Mouse (Mus musculus): ENCODE measurements around the gene Fam168b. TPM values are rescaled to one million over a fixed set of nuclear protein-coding genes. Genes with fewer than 3 reads are reported as not detected.

The Fam168b gene
- polyA plus RNA-seq, 1 experiment, result 399 TPM

GRCm38 (mm10) chr1:34850343-34851136, 7.7 kb upstream of the Fam168b start:
- peak; percentile 49 for DNase-seq (ENCODE audit: low read depth)
- TF ChIP-seq POLR2A (IDR thresholded peaks at IDR 0.05; ENCODE audit: borderline replicate concordance, extremely low read depth, insufficient read depth, insufficient read length, poor library complexity, severe bottlenecking), result no peak
- no peak for TF ChIP-seq CTCF (IDR thresholded peaks at IDR 0.05; ENCODE audit: borderline replicate concordance, extremely low read depth, insufficient read depth, insufficient read length)

GRCm38 (mm10) chr1:34849745-34850342, 7.0 kb upstream of the Fam168b start, which contains the start of gene Plekhb2:
TSS of gene Plekhb2 (plus strand) at chr1:34849976.
- no peak for TF ChIP-seq CTCF (IDR thresholded peaks at IDR 0.05; ENCODE audit: borderline replicate concordance, extremely low read depth, insufficient read depth, insufficient read length)
- peak; percentile 64; the same call in 1 of the 2 replicates for TF ChIP-seq POLR2A (IDR thresholded peaks at IDR 0.05; ENCODE audit: borderline replicate concordance, extremely low read depth, insufficient read depth, insufficient read length, poor library complexity, severe bottlenecking)
- DNase-seq (ENCODE audit: low read depth), result peak; percentile 90

DNA sequence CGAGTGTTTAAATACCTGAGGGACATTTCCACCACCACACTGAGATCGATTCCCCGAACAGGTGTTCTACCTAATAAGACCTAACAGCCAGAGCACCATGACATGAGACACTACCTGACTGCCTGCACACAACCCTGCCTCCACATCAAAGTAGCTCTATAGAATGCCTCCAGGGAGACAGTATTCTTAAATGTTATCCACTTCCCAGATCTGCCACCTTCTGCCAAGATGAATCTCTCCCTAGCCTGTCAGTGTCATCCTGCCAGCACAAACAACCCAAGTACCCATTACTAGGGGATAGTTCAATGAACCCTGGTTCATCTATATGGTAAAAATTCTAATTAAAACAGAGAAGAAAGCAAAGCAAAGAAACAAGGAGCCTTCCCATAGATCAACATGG, 4.2 kb upstream of the Fam168b start:
- no peak for DNase-seq (ENCODE audit: low read depth)
- TF ChIP-seq POLR2A (IDR thresholded peaks at IDR 0.05; ENCODE audit: borderline replicate concordance, extremely low read depth, insufficient read depth, insufficient read length, poor library complexity, severe bottlenecking) (no peak), CTCF (IDR thresholded peaks at IDR 0.05; ENCODE audit: borderline replicate concordance, extremely low read depth, insufficient read depth, insufficient read length) (no peak)

GRCm38 (mm10) chr1:34842389-34842861, 440 bp downstream of the Fam168b start:
- TF ChIP-seq CTCF (IDR thresholded peaks at IDR 0.05; ENCODE audit: borderline replicate concordance, extremely low read depth, insufficient read depth, insufficient read length) (no peak), POLR2A (IDR thresholded peaks at IDR 0.05; ENCODE audit: borderline replicate concordance, extremely low read depth, insufficient read depth, insufficient read length, poor library complexity, severe bottlenecking) (no peak)
- peak; percentile 79 for DNase-seq (ENCODE audit: low read depth)

- no peak for TF ChIP-seq CTCF (IDR thresholded peaks at IDR 0.05; ENCODE audit: borderline replicate concordance, extremely low read depth, insufficient read depth, insufficient read length)
- TF ChIP-seq POLR2A (IDR thresholded peaks at IDR 0.05; ENCODE audit: borderline replicate concordance, extremely low read depth, insufficient read depth, insufficient read length, poor library complexity, severe bottlenecking), result no peak
- peak; percentile 53 for DNase-seq (ENCODE audit: low read depth)
These were observed 1.0 kb downstream of the Fam168b start for GRCm38 (mm10) chr1:34841709-34842388.

- no peak for TF ChIP-seq CTCF (IDR thresholded peaks at IDR 0.05; ENCODE audit: borderline replicate concordance, extremely low read depth, insufficient read depth, insufficient read length)
- TF ChIP-seq POLR2A (IDR thresholded peaks at IDR 0.05; ENCODE audit: borderline replicate concordance, extremely low read depth, insufficient read depth, insufficient read length, poor library complexity, severe bottlenecking), result no peak
- DNase-seq (ENCODE audit: low read depth), result no peak
These were observed 3.6 kb downstream of the Fam168b start for GRCm38 (mm10) chr1:34839241-34839640.

GRCm38 (mm10) chr1:34837951-34838689, 4.7 kb downstream of the Fam168b start:
- TF ChIP-seq POLR2A (IDR thresholded peaks at IDR 0.05; ENCODE audit: borderline replicate concordance, extremely low read depth, insufficient read depth, insufficient read length, poor library complexity, severe bottlenecking) (no peak), CTCF (IDR thresholded peaks at IDR 0.05; ENCODE audit: borderline replicate concordance, extremely low read depth, insufficient read depth, insufficient read length) (no peak)

DNA sequence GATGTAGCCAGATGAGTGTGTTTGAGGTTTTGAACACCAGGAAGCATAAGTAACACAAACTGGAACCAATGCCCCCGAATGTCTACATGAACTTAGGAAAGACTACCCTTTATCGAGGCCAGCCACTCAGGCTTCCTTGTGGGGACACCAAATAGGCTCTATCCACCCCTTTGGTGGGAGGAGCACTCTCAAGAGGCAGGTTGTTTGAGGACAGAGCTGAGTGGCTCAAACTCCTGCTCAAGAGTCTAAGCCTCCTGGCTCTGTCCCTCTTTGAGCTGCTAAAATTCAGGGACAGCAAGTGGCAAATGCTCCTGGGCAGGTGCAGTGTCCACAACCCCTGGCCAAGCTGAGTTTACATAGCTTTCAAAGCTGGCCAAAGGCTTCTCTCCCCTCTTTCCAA, 8.0 kb downstream of the Fam168b start:
- DNase-seq (ENCODE audit: low read depth), result no peak
- no peak for TF ChIP-seq POLR2A (IDR thresholded peaks at IDR 0.05; ENCODE audit: borderline replicate concordance, extremely low read depth, insufficient read depth, insufficient read length, poor library complexity, severe bottlenecking)
- no peak for TF ChIP-seq CTCF (IDR thresholded peaks at IDR 0.05; ENCODE audit: borderline replicate concordance, extremely low read depth, insufficient read depth, insufficient read length)

More at GRCm38 (mm10) chr1:34837951-34838689, 4.7 kb downstream of the Fam168b start:
- no peak for DNase-seq (ENCODE audit: low read depth)

DNA sequence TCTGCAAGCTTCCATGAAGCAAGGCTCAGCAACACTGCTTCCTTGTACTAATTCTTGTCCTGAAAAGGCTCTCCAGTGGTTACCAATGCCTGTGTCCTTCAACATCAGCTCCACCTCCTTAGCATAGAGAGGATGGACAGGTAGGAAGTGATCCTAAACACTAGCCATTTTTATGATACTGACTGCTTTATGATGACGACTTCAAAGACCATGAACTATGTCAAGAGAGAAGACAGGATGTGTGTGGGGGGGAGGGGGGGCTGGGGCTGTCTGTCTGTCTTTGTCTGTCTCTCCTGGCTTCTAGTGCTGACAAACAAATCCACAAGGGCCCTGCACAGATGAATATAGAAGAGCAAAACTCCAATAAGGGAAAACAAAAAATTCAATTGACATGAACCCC, 11.5 kb downstream of the Fam168b start:
- TF ChIP-seq CTCF (IDR thresholded peaks at IDR 0.05; ENCODE audit: borderline replicate concordance, extremely low read depth, insufficient read depth, insufficient read length) (no peak), POLR2A (IDR thresholded peaks at IDR 0.05; ENCODE audit: borderline replicate concordance, extremely low read depth, insufficient read depth, insufficient read length, poor library complexity, severe bottlenecking) (no peak)
- no peak for DNase-seq (ENCODE audit: low read depth)

- TF ChIP-seq CTCF (IDR thresholded peaks at IDR 0.05; ENCODE audit: borderline replicate concordance, extremely low read depth, insufficient read depth, insufficient read length) (no peak), POLR2A (IDR thresholded peaks at IDR 0.05; ENCODE audit: borderline replicate concordance, extremely low read depth, insufficient read depth, insufficient read length, poor library complexity, severe bottlenecking) (no peak)
- no peak for DNase-seq (ENCODE audit: low read depth)
These were observed 11.9 kb downstream of the Fam168b start for GRCm38 (mm10) chr1:34830934-34831333.

Data from brain, embryonic 14.5 days (tissue).